ENCODE assay signal across 23 mouse cellular contexts in genomic region chr1:17415958-17416357, GRCm38 (mm10).
DNase-seq lines count a peak whose midpoint lies in the region; ATAC-seq lines count a peak whose summit lies in the region.
"Had no signal": no experiment of that assay in that cellular context is flagged by ENCODE, and none has a peak within 500 bp of the region (broad histone marks: within the 10 kb centered on the region; RNA-seq: fewer than 3 reads in every experiment).

No protein-coding gene starts in this region.

- no peak overlapping the region for H3K4me2 ChIP-seq in forebrain, embryonic 14.5 days (ENCODE audit: low read length)
- H3K4me2 ChIP-seq in forebrain, embryonic 12.5 days, result no peak overlapping the region
- no peak overlapping the region for H3K4me2 ChIP-seq in midbrain, embryonic 12.5 days (replicated peaks)
- H3K4me2 ChIP-seq: embryonic facial prominence, embryonic 15.5 days; heart, embryonic 13.5 days; kidney, embryonic 15.5 days; limb, embryonic 12.5 days; liver, embryonic 11.5 days had no signal

- H3K9me3 ChIP-seq in forebrain, embryonic 14.5 days (replicated peaks; ENCODE audit: control insufficient read depth, low read length), result no peaks in the 10 kb centered on the region
- H3K9me3 ChIP-seq in forebrain, embryonic 12.5 days, result no peaks in the 10 kb centered on the region
- H3K9me3 ChIP-seq in midbrain, embryonic 12.5 days, result no peaks in the 10 kb centered on the region
- H3K9me3 ChIP-seq: embryonic facial prominence, embryonic 15.5 days; kidney, embryonic 15.5 days; limb, embryonic 12.5 days had no signal

- WGBS in forebrain, embryonic 14.5 days, result 3% methylated on average over 3 of the region's 3 CpGs
- 8% methylated on average over 3 of the region's 3 CpGs for WGBS in forebrain, embryonic 12.5 days
- 14% methylated on average over 3 of the region's 3 CpGs for WGBS in midbrain, embryonic 12.5 days

- H3K9ac ChIP-seq in forebrain, embryonic 14.5 days (ENCODE audit: low read length), result no peak overlapping the region
- no peak overlapping the region for H3K9ac ChIP-seq in forebrain, embryonic 12.5 days
- no peak overlapping the region for H3K9ac ChIP-seq in midbrain, embryonic 12.5 days (replicated peaks)
- H3K9ac ChIP-seq: embryonic facial prominence, embryonic 15.5 days; heart, embryonic 13.5 days; kidney, embryonic 15.5 days; limb, embryonic 12.5 days had no signal

- no peak overlapping the region for H3K4me3 ChIP-seq in forebrain, embryonic 14.5 days (ENCODE audit: low read depth, low read length)
- H3K4me3 ChIP-seq in forebrain, embryonic 12.5 days (replicated peaks), result no peak overlapping the region
- no peak overlapping the region for H3K4me3 ChIP-seq in midbrain, embryonic 12.5 days
- H3K4me3 ChIP-seq: embryonic facial prominence, embryonic 15.5 days; heart, embryonic 13.5 days; kidney, embryonic 15.5 days; limb, embryonic 12.5 days had no signal

- H3K27me3 ChIP-seq in forebrain, embryonic 14.5 days (replicated peaks; ENCODE audit: control insufficient read depth, insufficient read depth, low read length), result no peaks in the 10 kb centered on the region
- H3K27me3 ChIP-seq in forebrain, embryonic 12.5 days, result no peaks in the 10 kb centered on the region
- no peaks in the 10 kb centered on the region for H3K27me3 ChIP-seq in midbrain, embryonic 12.5 days
- H3K27me3 ChIP-seq: embryonic facial prominence, embryonic 15.5 days; heart, embryonic 13.5 days; kidney, embryonic 15.5 days; limb, embryonic 12.5 days had no signal

- H3K36me3 ChIP-seq in forebrain, embryonic 14.5 days (ENCODE audit: control insufficient read depth, insufficient read depth, low read length), result no peaks in the 10 kb centered on the region
- H3K36me3 ChIP-seq in forebrain, embryonic 12.5 days (replicated peaks), result no peaks in the 10 kb centered on the region
- no peaks in the 10 kb centered on the region for H3K36me3 ChIP-seq in midbrain, embryonic 12.5 days
- H3K36me3 ChIP-seq: embryonic facial prominence, embryonic 15.5 days; heart, embryonic 13.5 days; kidney, embryonic 15.5 days; limb, embryonic 12.5 days had no signal

- H3K4me1 ChIP-seq in forebrain, embryonic 14.5 days (ENCODE audit: control insufficient read depth, insufficient read depth, low read length), result no peaks in the 10 kb centered on the region
- H3K4me1 ChIP-seq in forebrain, embryonic 12.5 days, result no peaks in the 10 kb centered on the region
- H3K4me1 ChIP-seq in midbrain, embryonic 12.5 days, result no peaks in the 10 kb centered on the region
- H3K4me1 ChIP-seq: embryonic facial prominence, embryonic 15.5 days; heart, embryonic 13.5 days; kidney, embryonic 15.5 days; limb, embryonic 12.5 days had no signal

- ATAC-seq in forebrain, embryonic 14.5 days, result no peak
- ATAC-seq in forebrain, embryonic 12.5 days (ENCODE audit: low FRiP score), result no peak
- peak; percentile 76; the same call in 1 of the 2 replicates for ATAC-seq in midbrain, embryonic 12.5 days (ENCODE audit: low FRiP score, low read depth)
- ATAC-seq: intestine, postnatal 0 days had no signal

- no peak overlapping the region for H3K27ac ChIP-seq in forebrain, embryonic 14.5 days (ENCODE audit: low read depth, low read length)
- H3K27ac ChIP-seq in forebrain, embryonic 12.5 days, result no peak overlapping the region
- no peak overlapping the region for H3K27ac ChIP-seq in midbrain, embryonic 12.5 days (replicated peaks)
- H3K27ac ChIP-seq: embryonic facial prominence, embryonic 15.5 days; heart, embryonic 13.5 days; kidney, embryonic 15.5 days; limb, embryonic 12.5 days had no signal

- DNase-seq in cerebellum, postnatal 10 days, result peak; percentile 12 to 24
- no peak for DNase-seq in cerebellum, adult 11 months
- DNase-seq in forebrain, embryonic 14.5 days (ENCODE audit: low spot score), result peak; percentile 14
- peak; percentile 27 for DNase-seq in R1 (ENCODE audit: low read depth, low spot score)
- DNase-seq in right cerebral cortex, postnatal 25 days, result no peak
- no peak for DNase-seq in right cerebral cortex, postnatal 10 days (ENCODE audit: low spot score in 2 of 2)
- DNase-seq: adrenal gland, postnatal 14 days; cerebellum, adult 9-11 months; gastrocnemius, postnatal 14 days; heart, adult 11 months; kidney, postnatal 36 days; lung, adult 18-20 months; lung, postnatal 10 days; right cerebral cortex, postnatal 4 days; thymus, postnatal 14 days had no signal

Comparison
In these comparisons a context has a peak if more than half of its experiments do, and no peak if none do; other contexts are left out.
1. DNase-seq: peak in cerebellum, postnatal 10 days (2 of 2), forebrain, embryonic 14.5 days (single experiment) and R1 (single experiment); none in cerebellum, adult 11 months (single experiment), right cerebral cortex, postnatal 25 days (single experiment) and right cerebral cortex, postnatal 10 days (0 of 2).